Mouse (Mus musculus) ES-E14 (cell line): ENCODE results near the gene Vash2. TPM values are rescaled to one million over a fixed set of nuclear protein-coding genes. Genes with fewer than 3 reads are reported as not detected.
A peak's percentile ranks its signal among the peaks of the same experiment; 100 is the strongest.

ENCODE experiments used
- DNase-seq: peaks from one replicate; pipeline ENCODE4 v3.0.0-alpha.2; 2013; ENCODE audit warnings: low read depth, low spot score
- H3K27ac ChIP-seq: 2 replicates; pipeline ENCODE4 v1.5.1; 2012; ENCODE audit warnings: low read depth, mild to moderate bottlenecking, low read length, moderate library complexity, mixed read lengths; ENCODE audit not compliant: poor library complexity, insufficient read depth, severe bottlenecking
- H3K36me3 ChIP-seq: 2 replicates; pipeline ENCODE4 v1.6.1; 2012; ENCODE audit warnings: mild to moderate bottlenecking, low read length, moderate library complexity, mixed read lengths; ENCODE audit not compliant: control insufficient read depth, poor library complexity, insufficient read depth, severe bottlenecking
- H3K4me1 ChIP-seq, 2 experiments: fragments of 150-350 bp in 1 of 2; sonication (generic) in 1 of 2; 2 replicates each; pipeline ENCODE4 v1.6.1; 2012; ENCODE audit warnings: low read length in 2 of 2, mild to moderate bottlenecking in 1 of 2, mixed read lengths in 1 of 2; ENCODE audit not compliant: control insufficient read depth in 2 of 2, insufficient read depth in 2 of 2, poor library complexity in 1 of 2
- H3K4me3 ChIP-seq, 2 experiments: fragments of 150-350 bp in 1 of 2; sonication (generic) in 1 of 2; 2 replicates each; pipeline ENCODE4 v1.5.1; 2012; ENCODE audit warnings: low read length in 2 of 2, low read depth in 1 of 2, mild to moderate bottlenecking in 1 of 2, mixed read lengths in 1 of 2; ENCODE audit not compliant: insufficient read depth in 1 of 2, poor library complexity in 1 of 2, severe bottlenecking in 1 of 2
- H3K9ac ChIP-seq: 2 replicates; pipeline ENCODE4 v1.6.1; 2012; ENCODE audit warnings: low read depth, mild to moderate bottlenecking, low read length, mixed read lengths; ENCODE audit not compliant: poor library complexity, insufficient read depth, severe bottlenecking
- H3K9me3 ChIP-seq: fragments of 150-350 bp; sonication (generic); 2 replicates; pipeline ENCODE4 v1.6.1; 2012; ENCODE audit warnings: low read depth, mild to moderate bottlenecking, low read length; ENCODE audit not compliant: control insufficient read depth, insufficient read depth
- CHD2 ChIP-seq: IDR thresholded peaks from 2 replicates; pipeline ENCODE4 v1.6.1; 2014; ENCODE audit warnings: mild to moderate bottlenecking, low read depth, low read length, inconsistent platforms
- HCFC1 ChIP-seq: IDR thresholded peaks from 2 replicates; pipeline ENCODE4 v1.6.1; 2012; ENCODE audit warnings: low read length, inconsistent platforms, borderline replicate concordance; ENCODE audit not compliant: insufficient read depth
- MAFK ChIP-seq: IDR thresholded peaks from 2 replicates; pipeline ENCODE4 v1.6.1; 2014; ENCODE audit warnings: mild to moderate bottlenecking, low read depth, low read length, inconsistent platforms; ENCODE audit not compliant: insufficient read depth
- ZC3H11A ChIP-seq: IDR thresholded peaks from 2 replicates; pipeline ENCODE4 v1.6.1; 2012; ENCODE audit warnings: low read depth, mild to moderate bottlenecking, inconsistent platforms, low read length, borderline replicate concordance
- ZNF384 ChIP-seq: IDR thresholded peaks from 2 replicates; pipeline ENCODE4 v1.6.1; 2012; ENCODE audit warnings: low read depth, low read length, inconsistent platforms
- in situ Hi-C, 2 experiments: fragments of 600-800 bp; cut with MboI; formaldehyde crosslinking; loops; one replicate each; pipeline ENCODE4 v1.15.1; 2025; ENCODE audit warnings: low sequenced_read_pairs in 2 of 2, inconsistent platforms in 1 of 2; ENCODE audit not compliant: unreplicated experiment in 2 of 2
- total RNA-seq: library from RNA; depleted of rRNA; stranded (reverse); fragments of 300-350 nt; gene quantifications from 2 replicates; pipeline ENCODE4 v1.2.3, GENCODE M21; 2012

Gene Vash2
- total RNA-seq, 1 experiment: 2.6 TPM

GRCm38 (mm10) chr1:190930181-190930580 is 48.9 kb downstream of the Vash2 start:
- TF ChIP-seq CHD2: no peak
- no peak for TF ChIP-seq ZC3H11A
- no peak for TF ChIP-seq HCFC1
- TF ChIP-seq ZNF384: no peak
- TF ChIP-seq MAFK: no peak
- H3K36me3 ChIP-seq: peaks cover 3% of the 10 kb centered on the region; the same call in 1 of the 2 replicates
- H3K9ac ChIP-seq: no peak overlapping the region
- no peak overlapping the region for H3K4me3 ChIP-seq
- H3K27ac ChIP-seq: no peak overlapping the region
- H3K4me1 ChIP-seq: peaks cover 2 to 6% of the 10 kb centered on the region in 2 experiments; a peak in 3 of 4 replicates
- in situ Hi-C loops: no loop called here
- no peaks in the 10 kb centered on the region for H3K9me3 ChIP-seq
- DNase-seq: no peak

- DNase-seq: no peak
- Histone ChIP-seq H3K4me3 (peak overlapping the region; percentile 88 to 92), H3K36me3 (peaks cover 2% of the 10 kb centered on the region; the same call in 1 of the 2 replicates), H3K9me3 (no peaks in the 10 kb centered on the region), H3K9ac (peak overlapping the region; percentile 96), H3K4me1 (peaks cover 2 to 6% of the 10 kb centered on the region in 2 experiments; a peak in 3 of 4 replicates), H3K27ac (no peak overlapping the region)
- in situ Hi-C loops: no loop called here
- TF ChIP-seq CHD2 (no peak), HCFC1 (no peak), MAFK (no peak), ZC3H11A (no peak), ZNF384 (no peak)
Observed at GRCm38 (mm10) chr1:190929010-190929695, 49.9 kb downstream of the Vash2 start.

DNA sequence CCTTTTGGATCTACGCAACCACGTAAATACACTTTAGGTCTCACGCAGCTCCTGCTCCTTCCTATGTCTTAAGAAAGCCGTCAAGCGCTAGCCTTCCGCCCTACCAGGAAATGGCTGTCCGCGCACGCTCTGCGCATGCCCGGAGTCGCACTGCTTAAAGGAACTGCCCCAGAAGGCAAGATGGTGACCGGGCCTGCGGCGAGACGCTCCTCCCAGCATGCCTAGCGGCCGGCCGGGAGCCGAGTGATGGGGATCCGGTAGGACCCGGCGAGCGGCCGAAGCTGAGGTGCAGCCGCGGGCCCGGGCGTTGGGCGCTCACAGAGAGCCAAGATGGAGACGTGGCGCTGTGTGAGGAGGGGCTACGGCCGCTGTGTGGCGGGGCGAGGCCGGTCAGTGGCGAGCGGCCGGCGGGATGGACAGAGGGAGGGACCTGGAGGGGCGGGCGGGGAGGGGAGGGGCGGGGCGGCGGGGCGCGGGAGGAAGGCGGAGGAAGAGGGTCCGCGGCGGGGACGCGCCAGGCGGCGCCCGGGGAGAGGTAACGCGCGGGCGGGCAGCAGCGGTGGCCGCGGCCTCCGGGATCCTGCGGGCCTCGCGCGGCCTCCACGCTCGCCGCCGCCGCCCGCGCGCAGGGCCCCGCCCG is 50.6 kb downstream of the Vash2 start:
- H3K4me1 ChIP-seq: peaks cover 2 to 6% of the 10 kb centered on the region in 2 experiments; a peak in 3 of 4 replicates
- peak; percentile 94 for DNase-seq
- H3K27ac ChIP-seq: peak overlapping the region; percentile 48; the same call in 1 of the 2 replicates
- H3K9me3 ChIP-seq: no peaks in the 10 kb centered on the region
- H3K4me3 ChIP-seq: peak overlapping the region; percentile 88 to 92
- TF ChIP-seq CHD2 (no peak), ZC3H11A (peak; percentile 76), ZNF384 (no peak), MAFK (no peak), HCFC1 (peak; percentile 53; the same call in 1 of the 2 replicates)
- no peaks in the 10 kb centered on the region for H3K36me3 ChIP-seq
- in situ Hi-C loops: no loop called here
- peak overlapping the region; percentile 96 for H3K9ac ChIP-seq

DNA sequence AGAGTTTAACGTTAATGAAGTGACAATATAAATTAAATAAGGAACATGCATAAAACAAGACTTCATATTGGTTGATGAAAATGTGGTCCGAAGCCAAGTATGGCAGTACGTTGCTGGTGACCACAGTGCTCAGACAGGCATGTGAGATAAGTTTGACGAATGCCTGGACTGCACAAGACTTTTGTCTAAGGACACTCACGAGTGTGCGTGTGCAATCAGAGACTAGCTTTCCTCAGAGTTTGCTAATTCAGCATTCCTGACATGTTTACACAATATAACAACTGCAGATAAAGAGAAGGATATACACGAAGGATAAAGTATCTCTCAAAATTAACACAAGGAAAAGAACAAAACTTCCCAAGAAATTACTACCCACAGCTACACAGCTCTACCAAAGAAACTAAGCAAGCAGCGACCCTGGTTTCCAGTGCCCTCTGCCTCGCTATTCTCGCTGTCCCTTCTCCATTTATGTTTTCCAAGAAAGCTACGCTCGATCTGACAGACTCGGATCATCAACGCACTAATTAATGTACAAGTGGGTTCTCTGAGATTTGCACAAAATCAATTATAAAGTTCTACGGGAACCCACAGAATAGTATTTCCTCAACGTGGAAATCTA is 51.2 kb downstream of the Vash2 start:
- no peak for DNase-seq
- no peak for TF ChIP-seq CHD2
- TF ChIP-seq HCFC1: no peak
- no peak for TF ChIP-seq ZC3H11A
- TF ChIP-seq MAFK: no peak
- no peak for TF ChIP-seq ZNF384
- in situ Hi-C loops: no loop called here
- H3K9ac ChIP-seq: peak overlapping the region; percentile 66; the same call in 1 of the 2 replicates
- H3K36me3 ChIP-seq: no peaks in the 10 kb centered on the region
- no peaks in the 10 kb centered on the region for H3K9me3 ChIP-seq
- peaks cover 2 to 6% of the 10 kb centered on the region in 2 experiments; a peak in 3 of 4 replicates for H3K4me1 ChIP-seq
- no peak overlapping the region for H3K27ac ChIP-seq
- H3K4me3 ChIP-seq: peak overlapping the region; percentile 88 to 92
